Mouse (Mus musculus) hindbrain, embryonic 11.5 days (tissue): Measurements from ENCODE around the gene Grm1. TPM values are rescaled to one million over a fixed set of nuclear protein-coding genes. Genes with fewer than 3 reads are reported as not detected.

Experiments
- ATAC-seq: fragments of 200-750 bp; cut with Nextera tagmentation; 2 replicates; pipeline ENCODE4 v1.8.0; 2017; ENCODE audit warnings: mild to moderate bottlenecking, moderate TSS enrichment, moderate library complexity; ENCODE audit not compliant: low FRiP score
- DNase-seq: peaks from one replicate; pipeline ENCODE4 v3.0.0-alpha.2; 2015; ENCODE audit warnings: low spot score
- H3K27ac ChIP-seq: fragments of 300-500 bp; sonication (generic); 2 replicates; pipeline ENCODE4 v1.5.1; 2014; ENCODE audit warnings: mild to moderate bottlenecking, low read depth, low read length
- H3K27me3 ChIP-seq: fragments of 300-500 bp; sonication (generic); 2 replicates; pipeline ENCODE4 v1.6.1; 2014; ENCODE audit warnings: mild to moderate bottlenecking, low read length, moderate library complexity, mixed read lengths; ENCODE audit not compliant: control insufficient read depth, insufficient read depth
- H3K36me3 ChIP-seq: fragments of 300-500 bp; sonication (generic); 2 replicates; pipeline ENCODE4 v1.6.1; 2014; ENCODE audit warnings: mild to moderate bottlenecking, low read length, moderate library complexity, mixed read lengths; ENCODE audit not compliant: control insufficient read depth, insufficient read depth
- H3K4me1 ChIP-seq: fragments of 300-500 bp; sonication (generic); replicated peaks from 2 replicates; pipeline ENCODE4 v1.6.1; 2014; ENCODE audit warnings: low read length, mixed read lengths; ENCODE audit not compliant: control insufficient read depth, insufficient read depth
- H3K4me2 ChIP-seq: fragments of 300-500 bp; sonication (generic); replicated peaks from 2 replicates; pipeline ENCODE4 v1.6.1; 2014; ENCODE audit warnings: mild to moderate bottlenecking, low read depth, low read length
- H3K4me3 ChIP-seq: fragments of 300-500 bp; sonication (generic); 2 replicates; pipeline ENCODE4 v1.5.1; 2014; ENCODE audit warnings: low read depth, low read length
- H3K9ac ChIP-seq: fragments of 300-500 bp; sonication (generic); 2 replicates; pipeline ENCODE4 v1.6.1; 2014; ENCODE audit warnings: low read depth, low read length
- H3K9me3 ChIP-seq: fragments of 300-500 bp; sonication (generic); 2 replicates; pipeline ENCODE4 v1.6.1; 2016; ENCODE audit warnings: low read length; ENCODE audit not compliant: control insufficient read depth
- WGBS: fragments of 180-500 bp; shearing (Covaris S2); extraction: QIAGEN DNeasy Blood & Tissue Kit; methylation state at CpG from one replicate; pipeline ENCODE4 v1.1.7; 2014; 5-methylcytosine and 5-hydroxymethylcytosine counted together
- polyA plus RNA-seq: library from polyadenylated mRNA; unstranded; fragments of >200 nt; fragmentation: Nextera tagmentation; extraction: Ambion mirVana; gene quantifications from 2 replicates; pipeline ENCODE4 v1.2.1, GENCODE M21; 2014

The Grm1 gene
- polyA plus RNA-seq, 1 experiment from 2014 or later, result not detected

DNA sequence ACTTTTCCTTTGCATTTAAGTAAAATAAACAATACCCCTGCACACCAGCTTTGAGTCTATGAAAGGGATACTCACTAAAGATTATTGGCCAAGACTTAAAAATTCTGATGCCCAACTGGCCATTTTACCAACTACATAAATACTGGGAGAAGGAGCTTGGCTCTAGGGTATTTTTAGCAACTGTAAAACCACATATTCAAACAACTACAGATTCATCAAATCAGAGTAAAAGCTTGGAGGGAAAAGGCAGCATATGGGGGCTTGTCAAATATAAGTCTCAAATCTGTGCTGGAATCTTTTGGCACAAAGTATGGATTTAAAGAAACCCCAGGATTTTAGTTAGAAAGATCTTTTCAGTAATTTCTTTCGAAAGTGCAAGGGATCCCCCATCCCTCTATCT is 380.8 kb downstream of the Grm1 start:
- H3K27ac ChIP-seq, result no peak overlapping the region
- H3K27me3 ChIP-seq, result no peaks in the 10 kb centered on the region
- ATAC-seq (no peak), DNase-seq (no peak)
- no peak overlapping the region for H3K4me3 ChIP-seq
- WGBS, result 83% methylated on average over 1 of the region's 1 CpGs
- no peaks in the 10 kb centered on the region for H3K4me1 ChIP-seq
- no peaks in the 10 kb centered on the region for H3K36me3 ChIP-seq
- no peaks in the 10 kb centered on the region for H3K9me3 ChIP-seq
- no peak overlapping the region for H3K4me2 ChIP-seq
- H3K9ac ChIP-seq, result no peak overlapping the region

DNA sequence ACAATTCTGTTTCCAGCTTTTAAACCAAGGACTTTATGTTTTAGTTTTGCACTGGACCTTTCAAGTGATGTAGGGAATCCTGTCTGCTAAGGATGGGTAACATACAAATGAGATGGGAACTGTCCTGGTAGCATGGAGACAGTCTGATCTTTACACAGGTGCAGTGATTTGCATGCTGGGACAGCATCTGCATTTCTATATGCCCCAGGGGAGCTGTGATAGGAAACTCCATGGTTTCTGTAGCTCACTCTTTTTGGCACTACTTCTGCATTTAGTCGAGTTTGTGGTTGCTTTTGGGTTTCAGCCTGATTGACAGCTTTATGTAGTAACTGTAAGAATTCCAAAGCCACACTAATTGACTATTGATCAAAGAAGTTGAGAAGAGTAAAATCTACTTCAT is 381.3 kb downstream of the Grm1 start:
- 72% methylated on average over 1 of the region's 1 CpGs for WGBS
- Histone ChIP-seq H3K4me3 (no peak overlapping the region), H3K4me1 (no peaks in the 10 kb centered on the region), H3K4me2 (no peak overlapping the region), H3K36me3 (no peaks in the 10 kb centered on the region), H3K9me3 (no peaks in the 10 kb centered on the region), H3K27me3 (no peaks in the 10 kb centered on the region), H3K9ac (no peak overlapping the region), H3K27ac (no peak overlapping the region)
- DNase-seq, result no peak
- ATAC-seq, result no peak

- Histone ChIP-seq H3K27me3 (no peaks in the 10 kb centered on the region), H3K4me3 (no peak overlapping the region), H3K27ac (no peak overlapping the region), H3K4me2 (no peak overlapping the region), H3K36me3 (no peaks in the 10 kb centered on the region), H3K9me3 (no peaks in the 10 kb centered on the region), H3K4me1 (no peaks in the 10 kb centered on the region), H3K9ac (no peak overlapping the region)
- DNase-seq, result no peak
- no peak for ATAC-seq
- 83% methylated on average over 6 of the region's 6 CpGs for WGBS
These were observed 384.7 kb downstream of the Grm1 start for GRCm38 (mm10) chr10:10697497-10697896.

- ATAC-seq (peak; percentile 47), DNase-seq (no peak)
- WGBS, result 19% methylated on average over 11 of the region's 11 CpGs
- no peaks in the 10 kb centered on the region for H3K36me3 ChIP-seq
- no peak overlapping the region for H3K27ac ChIP-seq
- peak overlapping the region; percentile 94 for H3K4me2 ChIP-seq
- no peaks in the 10 kb centered on the region for H3K4me1 ChIP-seq
- H3K27me3 ChIP-seq, result no peaks in the 10 kb centered on the region
- H3K9me3 ChIP-seq, result no peaks in the 10 kb centered on the region
- peak overlapping the region; percentile 38 for H3K4me3 ChIP-seq
- H3K9ac ChIP-seq, result peak overlapping the region; percentile 52
These were observed 392.4 kb downstream of the Grm1 start for GRCm38 (mm10) chr10:10689668-10690223.

DNA sequence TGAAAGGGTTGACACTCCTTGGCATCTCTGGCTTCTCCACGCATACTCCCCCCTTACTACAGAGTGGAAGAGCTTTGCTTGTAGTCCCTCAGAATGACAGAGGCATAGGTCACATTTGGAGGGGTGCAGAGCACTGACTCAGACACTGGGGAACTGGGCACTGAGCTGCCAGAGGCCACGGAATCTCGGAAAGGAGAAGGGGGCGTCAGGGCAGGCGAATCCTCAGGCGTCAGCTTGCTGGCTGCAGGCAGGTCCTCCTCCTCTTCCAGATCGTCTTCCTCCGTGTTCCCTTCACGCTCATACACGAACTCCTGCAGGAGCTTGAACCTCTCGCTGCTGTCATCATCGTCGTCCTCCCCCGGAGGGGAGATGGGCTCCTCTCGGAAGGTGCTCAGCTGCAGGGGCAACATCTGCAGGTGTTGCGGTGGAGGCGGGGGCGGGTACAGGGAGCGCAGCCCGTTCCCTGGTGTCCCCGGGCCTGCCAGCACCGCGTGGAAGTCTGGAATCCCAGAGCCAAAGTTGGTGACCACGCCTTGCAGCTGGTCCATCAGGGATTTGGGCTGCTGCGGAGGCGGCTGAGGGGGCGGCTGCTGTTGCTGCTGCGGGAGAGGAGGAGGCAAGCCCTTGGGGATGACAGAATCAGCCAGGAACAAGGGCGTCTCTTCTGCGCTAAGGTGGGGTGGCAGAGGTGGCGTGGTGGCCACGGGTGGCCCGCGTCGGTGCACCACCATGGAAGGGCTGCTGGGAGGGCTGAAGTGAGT is 393.1 kb downstream of the Grm1 start:
- H3K27ac ChIP-seq, result no peak overlapping the region

DNA sequence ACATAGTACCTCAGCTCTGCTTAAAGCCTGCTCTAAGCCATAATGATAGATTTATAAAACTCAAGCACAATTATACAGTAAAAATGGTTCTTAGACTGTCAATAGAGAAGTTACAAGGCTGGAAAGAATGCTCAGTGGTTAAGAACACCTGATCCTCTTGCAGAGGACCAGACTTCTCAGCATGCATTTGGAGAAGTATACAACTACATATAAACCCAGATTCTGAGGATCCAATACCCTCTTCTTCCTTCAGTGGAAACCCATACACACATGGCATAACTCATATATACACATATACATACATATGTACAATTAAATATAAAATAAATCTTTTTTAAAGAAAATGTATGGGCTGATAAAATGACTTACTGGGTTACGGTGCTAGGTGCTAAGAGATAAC is 401.1 kb downstream of the Grm1 start, which contains the start of gene Gm10944:
Gene Gm10944, plus strand, starts transcription at position 301 of the 400 bp plus-strand sequence.
- Histone ChIP-seq H3K27ac (no peak within 1 kb of the TSS), H3K4me2 (no peak within 1 kb of the TSS), H3K4me3 (no peak within 1 kb of the TSS), H3K9ac (no peak within 1 kb of the TSS), H3K4me1 (no peaks in the 10 kb centered on the region), H3K27me3 (no peaks in the 10 kb centered on the region), H3K9me3 (no peaks in the 10 kb centered on the region), H3K36me3 (no peaks in the 10 kb centered on the region)
- WGBS, result 94% methylated on average over 1 of the region's 1 CpGs
- no peak for DNase-seq
- ATAC-seq, result no peak

More for the DNA sequence above, 393.1 kb downstream of the Grm1 start:
- no peaks in the 10 kb centered on the region for H3K27me3 ChIP-seq
- H3K4me3 ChIP-seq, result peak overlapping the region; percentile 38
- ATAC-seq, result peak; percentile 84
- no peaks in the 10 kb centered on the region for H3K4me1 ChIP-seq
- 2% methylated on average over 35 of the region's 35 CpGs for WGBS
- H3K9me3 ChIP-seq, result no peaks in the 10 kb centered on the region
- DNase-seq, result peak; percentile 45
- H3K9ac ChIP-seq, result peak overlapping the region; percentile 52
- H3K4me2 ChIP-seq, result peak overlapping the region; percentile 94
- H3K36me3 ChIP-seq, result no peaks in the 10 kb centered on the region

- Histone ChIP-seq H3K9me3 (no peaks in the 10 kb centered on the region), H3K4me3 (no peak overlapping the region), H3K27me3 (no peaks in the 10 kb centered on the region), H3K36me3 (no peaks in the 10 kb centered on the region), H3K4me1 (no peaks in the 10 kb centered on the region), H3K4me2 (no peak overlapping the region), H3K27ac (no peak overlapping the region), H3K9ac (no peak overlapping the region)
- ATAC-seq, result no peak
- WGBS, result 67% methylated on average over 3 of the region's 3 CpGs
- DNase-seq, result no peak
These were observed 422.2 kb downstream of the Grm1 start for GRCm38 (mm10) chr10:10659976-10660375.

DNA sequence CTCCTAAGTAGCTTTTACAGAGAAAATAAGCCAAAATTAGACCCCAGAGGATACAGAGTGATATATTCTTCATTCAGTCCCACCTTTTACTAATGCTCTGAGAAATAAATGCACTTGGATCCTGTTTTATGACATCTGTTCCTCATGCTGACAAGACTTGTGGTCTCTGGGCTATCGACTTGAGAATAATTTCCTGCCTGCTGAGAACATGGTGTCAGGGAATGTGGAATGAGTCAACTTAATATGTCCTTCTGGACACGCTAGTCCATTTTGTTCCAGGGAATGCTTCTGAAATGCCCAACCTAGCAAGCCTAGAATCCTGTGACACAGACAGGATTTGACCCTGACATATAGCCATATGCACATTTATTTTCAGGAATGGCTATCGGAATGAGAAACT is 423.0 kb downstream of the Grm1 start:
- Histone ChIP-seq H3K4me2 (no peak overlapping the region), H3K4me1 (no peaks in the 10 kb centered on the region), H3K36me3 (no peaks in the 10 kb centered on the region), H3K27ac (no peak overlapping the region), H3K9me3 (no peaks in the 10 kb centered on the region), H3K27me3 (no peaks in the 10 kb centered on the region), H3K9ac (no peak overlapping the region), H3K4me3 (no peak overlapping the region)
- ATAC-seq (no peak), DNase-seq (no peak)
- 86% methylated on average over 3 of the region's 3 CpGs for WGBS

DNA sequence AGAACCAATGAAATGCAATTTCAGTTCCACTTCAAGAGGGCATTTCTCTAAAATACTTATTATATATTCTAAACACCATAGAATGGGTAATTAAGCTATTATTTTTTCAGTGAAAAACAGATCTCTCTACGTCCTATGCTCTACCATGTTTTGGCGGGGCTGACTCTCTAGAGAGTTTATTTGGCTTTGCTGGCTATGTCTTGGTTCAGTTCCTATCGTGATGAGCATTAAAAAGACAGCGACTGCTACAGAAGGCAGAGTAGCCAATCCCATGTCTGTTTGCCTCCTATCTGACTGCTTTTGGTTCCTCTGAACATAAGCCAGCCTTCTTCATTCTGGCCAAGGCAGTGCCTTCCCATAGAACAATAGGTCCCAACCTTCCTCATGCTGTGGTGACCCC is 425.5 kb downstream of the Grm1 start:
- Histone ChIP-seq H3K27me3 (no peaks in the 10 kb centered on the region), H3K9ac (no peak overlapping the region), H3K4me1 (no peaks in the 10 kb centered on the region), H3K4me3 (no peak overlapping the region), H3K36me3 (no peaks in the 10 kb centered on the region), H3K9me3 (no peaks in the 10 kb centered on the region), H3K4me2 (no peak overlapping the region), H3K27ac (no peak overlapping the region)
- ATAC-seq (no peak), DNase-seq (no peak)
- 86% methylated on average over 4 of the region's 4 CpGs for WGBS
